Mouse (Mus musculus): ENCODE results near the gene Glud1. TPM values are rescaled to one million over a fixed set of nuclear protein-coding genes. Genes with fewer than 3 reads are reported as not detected.

Glud1 gene
- total RNA-seq, 2 experiments from 2014 or later: 267 to 275 TPM

DNA sequence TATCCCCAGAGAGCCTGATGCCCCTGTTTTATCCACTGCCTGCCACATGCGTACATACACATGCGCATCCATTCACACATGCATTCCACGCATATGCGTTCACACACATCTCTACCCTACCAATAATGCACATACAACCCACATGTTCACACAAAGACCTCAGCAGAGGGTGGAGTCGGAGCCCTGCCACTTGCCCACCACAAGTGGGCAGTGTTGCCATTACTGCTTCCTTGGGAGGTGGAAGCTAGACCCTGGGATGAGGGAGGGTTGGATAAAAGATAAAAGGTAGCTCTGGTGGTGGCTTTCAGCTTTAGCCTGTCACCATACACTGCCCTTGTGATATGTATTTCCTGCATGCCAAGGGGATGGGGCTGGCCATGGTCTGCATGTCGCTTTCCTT lies 62.1 kb downstream of the Glud1 start:
- intact Hi-C loops (cut with DNase I): loop anchor here (1.0 to 5.0 kb wide), 3 partner anchors 28 to 199 kb away; no protein-coding TSS in a partner anchor
- peak; percentile 39 to 48 for DNase-seq (ENCODE audit: low spot score in 2 of 2)

GRCm38 (mm10) chr14:34373581-34373980 lies 63.1 kb downstream of the Glud1 start:
- intact Hi-C loops (cut with DNase I): loop anchor here (2.0 to 5.0 kb wide), 2 partner anchors 27 to 179 kb away; no protein-coding TSS in a partner anchor
- no peak for DNase-seq (ENCODE audit: low spot score in 2 of 2)

GRCm38 (mm10) chr14:34374577-34374976 lies 64.0 kb downstream of the Glud1 start, which contains the start of gene Sncg:
Gene Sncg (minus strand): TSS chr14:34374789.
- intact Hi-C loops (cut with DNase I): loop anchor here (5.0 kb wide), 1 partner anchor 178 kb away; no protein-coding TSS in a partner anchor
- DNase-seq (ENCODE audit: low spot score in 2 of 2): no peak

DNA sequence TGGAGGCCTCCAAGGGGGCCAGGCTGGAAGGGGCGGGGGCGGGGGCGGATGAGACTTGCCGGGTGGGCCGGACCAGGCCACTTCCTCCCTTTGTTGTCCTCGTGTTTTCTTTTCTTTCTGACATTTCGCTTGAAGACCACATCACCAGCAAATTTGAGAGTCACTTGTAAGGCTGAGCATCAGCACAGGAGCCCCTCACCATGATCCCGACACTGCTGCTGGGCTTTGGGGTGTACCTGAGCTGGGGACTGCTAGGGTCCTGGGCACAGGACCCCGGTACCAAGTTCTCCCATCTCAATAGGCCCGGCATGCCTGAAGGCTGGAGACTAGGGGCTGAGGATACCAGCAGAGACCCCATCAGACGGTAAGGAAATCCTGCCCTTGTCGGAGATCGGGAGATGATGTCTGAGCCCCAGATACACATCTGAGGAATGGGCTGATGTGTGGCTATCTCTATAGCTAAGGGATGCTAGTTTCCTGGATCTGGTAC lies 64.9 kb downstream of the Glud1 start, which contains the start of gene Mmrn2:
TSS of gene Mmrn2 (plus strand) at position 51 of the 490 bp plus-strand sequence.
- DNase-seq (ENCODE audit: low spot score in 2 of 2): no peak
- intact Hi-C loops (cut with DNase I): no loop called here

GRCm38 (mm10) chr14:34375941-34376340 lies 65.4 kb downstream of the Glud1 start:
- intact Hi-C loops (cut with DNase I): no loop called here
- no peak for DNase-seq (ENCODE audit: low spot score in 2 of 2)

- no peak for DNase-seq (ENCODE audit: low spot score in 2 of 2)
- intact Hi-C loops (cut with DNase I): no loop called here
Observed at GRCm38 (mm10) chr14:34377121-34377520, 66.6 kb downstream of the Glud1 start.

DNA sequence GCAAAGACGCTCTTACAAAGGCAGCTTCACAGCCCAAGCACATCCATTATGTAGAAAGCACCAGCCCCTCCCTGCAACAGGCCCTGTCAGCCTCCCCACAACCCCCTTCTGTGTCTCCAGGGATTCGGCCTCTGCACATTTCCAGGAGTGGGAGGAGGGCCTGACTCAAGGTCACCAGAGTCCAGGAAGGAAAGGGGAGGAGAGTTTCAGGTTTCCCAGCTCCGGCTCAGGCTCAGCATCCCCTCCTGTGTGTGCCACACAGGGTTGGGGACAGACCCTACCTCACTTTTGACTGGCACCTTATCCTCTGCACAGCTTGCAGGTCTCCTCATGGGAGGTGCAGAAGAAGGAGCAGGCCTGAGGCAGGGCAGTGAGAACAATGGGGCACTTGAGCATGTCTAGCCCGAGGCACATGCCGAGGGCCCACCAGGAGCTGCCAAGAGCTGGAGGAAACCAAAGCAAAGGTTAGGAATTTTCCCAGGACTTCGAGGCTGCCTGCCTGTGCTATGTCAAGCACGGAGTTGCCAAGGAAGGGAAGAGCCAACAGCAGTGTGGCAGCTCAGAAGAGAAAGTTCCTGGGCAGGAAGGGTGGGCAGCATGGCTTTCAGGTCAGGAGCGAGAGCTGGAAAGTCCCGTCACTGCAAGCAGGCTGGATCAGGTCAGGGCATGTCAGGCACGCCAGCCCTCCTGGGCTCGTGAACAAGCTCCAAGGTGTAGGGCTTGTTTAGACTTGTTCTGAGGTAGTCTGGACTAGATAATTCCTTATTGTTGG lies 68.2 kb downstream of the Glud1 start:
- DNase-seq (ENCODE audit: low spot score in 2 of 2): no peak
- intact Hi-C loops (cut with DNase I): no loop called here

GRCm38 (mm10) chr14:34382921-34383704 lies 72.6 kb downstream of the Glud1 start:
- DNase-seq (ENCODE audit: low spot score in 2 of 2): peak in 1 of 2 experiments; percentile 23
- intact Hi-C loops (cut with DNase I): no loop called here

GRCm38 (mm10) chr14:34393295-34393694 lies 82.8 kb downstream of the Glud1 start:
- intact Hi-C loops (cut with DNase I): no loop called here
- no peak for DNase-seq (ENCODE audit: low spot score in 2 of 2)

Other genes with a start within 250 kb of the Glud1 start
- gene Anxa8, start 224.7 kb upstream of the Glud1 start, total RNA-seq (2021): 1 to 10 TPM in 1 of 2 experiments, under 1 TPM in 1; 0.87 to 1.1 TPM
- not detected for gene A630023A22Rik, start 208.0 kb upstream of the Glud1 start, total RNA-seq (2021)
- not detected for gene Npy4r, start 158.2 kb upstream of the Glud1 start, total RNA-seq (2021)
- gene Gprin2, start 109.1 kb upstream of the Glud1 start, total RNA-seq (2021): 1 to 10 TPM; 2.3 to 3.3 TPM
- gene Syt15, start 91.1 kb upstream of the Glud1 start, total RNA-seq (2021): under 1 TPM; 0.71 to 0.96 TPM
- gene Shld2, start 234 bp upstream of the Glud1 start, total RNA-seq (2021): 10 to 100 TPM; 11.9 to 12.5 TPM
- gene Fam25c, start 44.7 kb downstream of the Glud1 start, total RNA-seq (2021): not detected
- 1 to 10 TPM; 2.4 to 4.4 TPM for gene Sncg, start 64.1 kb downstream of the Glud1 start, total RNA-seq (2021)
- gene Mmrn2, start 64.7 kb downstream of the Glud1 start, total RNA-seq (2021): 1 to 10 TPM; 3.6 to 4.2 TPM
- 10 to 100 TPM; 33.5 to 35.0 TPM for gene Bmpr1a, start 192.6 kb downstream of the Glud1 start, total RNA-seq (2021)
- gene 9230112D13Rik, start 212.1 kb downstream of the Glud1 start, total RNA-seq (2021): not detected

Data from left cerebral cortex, postnatal 25 days (tissue).